Mouse (Mus musculus) urinary bladder, adult 2 months (tissue): ENCODE data around the gene Camk1d. TPM values are rescaled to one million over a fixed set of nuclear protein-coding genes. Genes with fewer than 3 reads are reported as not detected.
"Not testable (repeated sequence)": the region's sequence is repeated elsewhere in the genome, so short reads cannot be mapped to it uniquely, and the experiment has no call there.

Experiments
- DNase-seq: peaks from one replicate; pipeline ENCODE4 v3.0.0; 2022; ENCODE audit warnings: low spot score
- polyA plus RNA-seq: library from polyadenylated mRNA; depleted of rRNA; stranded (reverse); fragments of >200 nt; gene quantifications from 2 replicates; pipeline ENCODE4 v1.2.3, GENCODE M21; 2012

The Camk1d gene
- polyA plus RNA-seq, 1 experiment: 6.2 TPM

DNA sequence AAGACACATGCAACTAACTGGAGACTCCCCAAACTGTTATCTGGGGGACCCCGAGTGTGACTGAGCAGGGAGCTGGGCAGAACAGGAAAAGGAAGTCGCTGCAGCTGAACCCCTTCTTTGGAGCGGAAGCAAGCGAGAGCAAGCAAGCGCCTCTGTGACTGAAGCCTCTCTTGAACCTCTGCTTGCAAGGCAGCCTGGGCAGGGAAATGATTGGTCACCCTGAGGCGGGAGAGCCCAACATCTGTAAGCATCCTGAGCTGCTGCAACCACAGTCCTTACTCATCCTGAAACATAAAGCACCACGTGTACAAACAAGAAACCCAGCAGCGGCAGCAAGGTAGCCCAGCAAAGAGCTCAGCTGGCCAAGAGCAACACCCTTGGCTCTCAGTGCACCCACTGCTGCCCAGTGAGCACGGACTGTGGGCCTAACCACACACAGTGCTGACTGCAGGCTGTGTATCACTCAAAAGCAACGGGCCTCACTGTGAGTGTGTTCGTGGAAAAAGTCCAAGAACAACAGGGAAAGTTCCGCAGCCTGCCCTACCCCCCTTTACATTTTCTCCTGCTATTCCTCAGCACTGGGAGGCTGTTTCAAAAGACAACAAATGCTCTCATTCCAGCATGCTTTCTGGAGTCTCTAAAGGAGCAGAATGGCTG lies 100.5 kb downstream of the Camk1d start:
- no peak for DNase-seq

DNA sequence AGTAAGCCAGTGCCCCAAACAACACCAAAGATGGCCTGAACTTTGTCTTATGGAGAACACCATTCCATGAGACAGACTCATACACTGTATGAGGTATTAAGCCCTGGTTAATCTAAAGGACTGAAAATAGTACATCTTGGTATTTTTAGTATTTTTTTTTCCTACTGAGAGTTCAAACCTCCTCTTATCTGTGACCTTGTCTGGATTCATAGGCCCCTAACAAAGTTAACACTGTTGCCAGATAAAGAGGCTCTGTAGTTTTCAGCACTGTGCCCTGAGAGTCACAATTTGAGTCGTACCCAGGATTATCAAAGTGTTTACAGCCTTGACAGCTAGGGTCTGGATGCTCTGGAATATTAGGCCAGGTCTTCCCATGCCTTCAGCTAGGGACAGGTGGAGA lies 102.7 kb downstream of the Camk1d start:
- no peak for DNase-seq

GRCm38 (mm10) chr2:5610521-5610920 lies 103.8 kb downstream of the Camk1d start:
- no peak for DNase-seq

DNA sequence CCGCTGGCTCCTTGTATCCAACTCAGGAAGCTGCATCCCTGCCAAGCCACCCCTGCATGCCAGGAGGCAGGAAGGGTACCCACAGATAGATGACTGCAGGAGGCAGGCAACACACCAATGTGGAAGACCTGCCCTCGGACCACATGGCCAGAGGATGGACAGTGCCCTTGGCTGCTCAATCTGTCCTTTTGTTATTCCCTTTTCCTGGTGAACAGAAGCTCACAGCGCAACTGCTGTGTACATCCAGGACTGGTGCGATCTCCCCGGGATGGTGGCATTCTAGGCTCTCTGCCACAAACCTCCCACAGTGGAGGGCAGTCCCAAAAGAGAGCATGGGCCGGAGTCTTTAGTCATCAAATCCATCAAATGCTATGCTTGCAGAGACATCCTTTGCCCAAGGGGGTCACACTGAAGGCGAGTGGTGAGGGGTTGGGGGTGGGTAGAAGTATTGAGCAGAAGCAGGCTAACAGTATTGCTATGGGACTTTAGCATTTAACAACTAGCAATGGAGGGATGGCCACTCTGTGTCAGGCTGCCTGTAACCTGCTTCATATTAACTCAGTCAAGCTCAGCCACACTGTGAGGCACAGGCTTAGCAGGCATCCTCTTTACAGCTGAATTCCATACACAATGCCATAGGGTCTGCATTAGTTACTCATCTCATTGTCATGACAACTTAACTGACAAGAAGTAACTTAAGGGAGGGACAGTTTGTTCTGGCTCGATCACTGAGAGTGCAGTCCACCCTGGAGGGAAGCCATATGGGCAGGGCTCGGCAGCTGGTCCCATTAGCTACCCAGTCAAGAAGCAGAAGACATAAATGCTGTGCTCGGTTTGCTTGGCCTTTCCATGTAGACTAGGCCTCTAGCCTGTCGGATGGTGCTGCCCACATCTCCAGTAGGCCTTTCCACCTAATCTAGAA lies 106.1 kb downstream of the Camk1d start:
- no peak for DNase-seq

- DNase-seq: no peak
Observed at GRCm38 (mm10) chr2:5605849-5606248, 108.5 kb downstream of the Camk1d start.

DNA sequence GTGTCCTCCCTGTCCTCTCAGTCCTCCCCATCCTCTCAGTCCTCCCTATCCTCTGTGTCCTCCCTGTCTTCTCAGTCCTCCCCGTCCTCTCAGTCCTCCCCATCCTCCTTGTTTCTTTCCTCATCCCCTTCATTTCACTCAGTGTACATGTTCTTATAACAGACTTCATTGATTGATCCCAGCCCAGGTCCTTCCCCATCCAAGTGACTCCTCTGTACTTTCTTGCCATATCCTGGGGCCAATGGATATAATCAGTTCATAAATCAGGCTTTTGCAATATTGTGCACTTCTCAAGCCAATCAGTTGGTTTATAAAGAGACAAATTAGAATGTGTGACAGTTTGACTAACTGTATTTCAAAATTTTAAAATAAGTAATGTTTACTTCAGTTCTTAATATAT lies 112.3 kb downstream of the Camk1d start:
- DNase-seq: no peak

DNA sequence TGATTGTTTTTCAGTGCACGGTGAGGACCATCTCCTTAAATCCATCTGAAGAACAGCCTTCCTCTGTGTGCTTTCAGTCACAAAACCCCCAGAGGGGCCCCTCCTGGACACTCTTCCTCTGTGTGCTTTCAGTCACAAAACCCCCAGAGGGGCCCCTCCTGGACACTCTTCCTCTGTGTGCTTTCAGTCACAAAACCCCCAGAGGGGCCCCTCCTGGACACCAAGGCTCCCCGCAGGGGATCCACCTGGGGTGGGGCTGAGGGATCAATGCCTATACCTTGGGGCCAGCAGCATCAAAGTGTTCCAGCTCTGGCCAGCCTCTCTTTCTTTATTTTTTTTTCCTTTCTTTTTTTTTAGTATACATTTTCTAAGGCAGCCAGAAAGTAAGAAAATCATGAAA lies 113.1 kb downstream of the Camk1d start:
- not testable (repeated sequence) for DNase-seq

- no peak for DNase-seq
Observed at GRCm38 (mm10) chr2:5600183-5600962, 113.9 kb downstream of the Camk1d start.

DNA sequence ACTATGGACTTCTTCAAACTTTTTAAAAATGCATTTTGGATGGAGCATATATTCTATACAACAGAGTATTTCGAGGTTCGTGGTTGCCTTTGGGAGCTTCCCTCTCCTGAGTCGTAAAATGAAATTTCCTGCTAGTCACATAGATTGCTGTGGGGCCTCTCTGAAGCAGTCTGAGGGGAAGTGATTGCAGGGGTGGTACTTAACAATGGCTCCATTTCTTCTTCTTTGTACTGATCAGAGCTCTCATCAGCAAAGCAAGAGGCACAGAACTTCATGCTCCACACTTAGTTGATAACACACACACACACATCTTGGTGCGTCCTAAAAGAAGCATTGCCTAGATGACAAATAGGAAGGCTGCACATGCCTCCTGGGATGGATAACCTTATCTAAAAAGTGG lies 114.6 kb downstream of the Camk1d start:
- no peak for DNase-seq

DNA sequence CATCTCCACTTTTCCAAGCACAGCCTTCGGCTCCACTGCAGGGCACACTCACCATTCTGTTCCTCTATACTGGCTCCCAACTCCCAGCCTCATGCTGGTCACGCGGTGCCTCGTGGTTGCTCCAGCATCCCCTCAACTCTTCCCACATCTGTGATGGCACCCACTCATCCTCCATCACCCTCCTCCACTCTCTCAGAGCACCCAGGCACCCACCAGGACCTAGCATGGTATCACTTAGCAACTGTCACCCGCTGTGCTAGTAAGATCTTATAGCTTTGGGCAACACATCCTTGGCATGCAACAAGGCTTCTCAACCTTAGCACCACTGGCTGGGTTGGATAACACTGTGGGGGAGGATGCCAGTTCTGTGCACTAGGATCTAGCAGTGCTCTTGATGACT lies 115.8 kb downstream of the Camk1d start:
- no peak for DNase-seq

GRCm38 (mm10) chr2:5596882-5597281 lies 117.4 kb downstream of the Camk1d start:
- no peak for DNase-seq

DNA sequence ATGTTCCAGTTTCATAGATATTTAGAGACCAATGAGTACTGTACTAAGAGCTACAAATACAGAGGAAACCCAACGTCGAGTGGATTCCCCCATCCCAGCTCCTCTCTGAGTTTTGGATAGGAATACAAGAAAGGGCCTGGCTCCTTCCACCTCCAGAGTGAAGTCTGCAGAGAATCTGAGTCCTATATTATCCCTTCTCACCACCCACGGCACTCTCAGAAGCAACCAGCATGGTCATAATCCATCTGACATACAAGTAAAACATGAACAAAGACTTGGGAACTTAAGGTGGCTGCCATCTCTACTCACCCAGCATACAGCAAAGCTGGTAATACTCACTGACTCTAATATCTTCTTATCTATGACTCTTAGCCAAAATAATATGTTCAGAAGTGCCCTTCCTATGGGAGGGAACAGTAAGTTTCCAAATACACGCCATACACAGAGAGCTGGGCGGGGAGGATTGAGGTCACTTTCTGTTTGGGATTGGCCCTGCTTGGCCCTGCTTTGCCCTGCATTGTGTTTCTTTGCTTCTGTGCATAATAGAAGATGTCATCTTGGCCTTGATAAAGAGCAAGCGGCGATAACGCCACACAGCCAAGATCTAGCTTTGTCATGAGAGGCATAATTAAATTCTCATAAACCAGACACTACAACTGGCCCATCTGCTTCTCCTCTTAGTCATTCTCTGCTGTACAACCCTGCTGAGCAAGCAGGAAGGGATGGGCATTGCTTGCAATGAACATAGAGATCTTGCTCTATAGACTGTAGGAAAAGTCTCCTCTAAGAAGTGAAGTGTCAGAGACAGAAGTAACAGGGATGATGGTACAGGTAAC lies 118.7 kb downstream of the Camk1d start:
- DNase-seq: no peak

DNA sequence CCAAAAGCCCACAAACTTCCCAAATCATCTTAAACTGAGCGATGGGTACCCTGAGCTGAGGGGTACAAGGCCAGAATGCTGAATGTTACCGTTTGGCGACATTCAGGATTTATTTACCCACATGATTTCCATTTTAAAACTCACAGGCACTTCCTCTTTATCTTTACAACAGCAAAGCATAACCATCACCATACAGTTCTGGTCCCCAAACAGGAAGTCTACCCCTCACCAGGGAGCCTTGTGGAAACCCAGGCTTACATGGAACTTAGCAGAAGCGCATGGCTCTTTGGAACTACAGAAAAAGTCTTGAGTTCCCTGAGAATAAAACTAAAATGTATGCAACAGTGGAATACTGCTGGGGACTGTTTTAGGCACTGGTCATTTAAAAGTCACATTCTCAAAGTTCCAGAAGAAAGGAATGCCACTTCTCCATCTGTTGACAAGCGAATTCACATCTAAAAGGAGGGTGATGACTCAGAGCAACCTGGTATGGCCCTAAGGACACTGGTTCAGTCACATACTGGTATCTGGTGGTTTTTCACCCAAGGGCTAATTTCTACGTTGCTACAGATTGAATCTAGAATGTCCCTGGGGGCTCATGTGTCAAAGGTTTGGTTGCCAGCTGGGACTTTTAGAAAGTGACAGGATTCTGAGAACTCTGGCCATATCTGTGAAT lies 121.7 kb downstream of the Camk1d start:
- no peak for DNase-seq

DNA sequence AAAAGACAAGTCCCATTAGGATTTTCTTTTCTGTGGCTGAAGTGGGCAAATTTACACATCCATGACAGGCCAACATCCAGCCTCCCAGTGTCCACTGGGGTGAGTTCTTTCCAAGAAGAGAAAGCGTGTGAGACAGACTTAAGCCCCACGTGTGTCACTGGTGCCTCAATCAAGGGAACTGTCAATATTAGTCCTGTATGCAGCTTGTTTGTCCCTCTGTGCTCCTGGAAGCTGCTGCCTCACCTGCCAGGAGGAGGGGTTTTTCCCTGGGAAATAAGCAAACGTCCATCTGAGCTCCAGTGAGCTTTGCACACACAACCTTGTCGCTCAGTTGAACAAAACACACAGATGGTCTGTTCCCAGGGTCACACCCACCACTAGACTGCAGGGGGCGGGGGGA lies 124.2 kb downstream of the Camk1d start:
- DNase-seq: no peak

- DNase-seq: no peak
Observed at GRCm38 (mm10) chr2:5589163-5589562, 125.2 kb downstream of the Camk1d start.

DNA sequence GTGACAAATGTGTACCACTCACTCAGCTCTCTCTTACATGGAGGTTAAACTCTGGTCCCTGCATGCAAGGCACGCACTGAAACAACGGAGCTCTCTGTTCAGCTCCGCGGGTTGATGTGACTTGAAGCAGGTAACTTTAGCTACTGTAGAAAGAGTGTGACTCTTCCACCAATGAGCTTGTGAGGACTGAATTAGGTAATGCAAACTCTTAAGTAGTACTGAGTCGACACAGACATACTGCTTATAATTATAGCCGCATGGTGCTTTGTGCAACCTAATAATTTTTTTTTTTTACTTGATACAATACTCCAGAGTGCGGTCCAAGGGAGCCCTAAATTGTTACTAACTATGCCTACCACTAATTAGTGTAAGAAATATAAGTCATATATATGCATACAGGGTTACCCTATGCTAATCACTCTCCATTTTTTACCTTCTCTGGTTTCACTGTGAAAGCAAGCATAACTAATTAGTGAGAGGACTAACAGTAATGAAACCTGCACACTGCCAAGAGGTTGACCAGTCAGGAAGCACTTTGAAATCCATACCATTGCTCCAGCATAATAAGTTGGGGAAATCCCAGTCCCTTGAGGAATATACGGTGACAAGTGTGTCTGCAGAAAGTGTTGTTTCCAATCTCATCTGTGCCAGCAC lies 125.9 kb downstream of the Camk1d start:
- no peak for DNase-seq

- no peak for DNase-seq
Observed at GRCm38 (mm10) chr2:5584318-5585027, 129.8 kb downstream of the Camk1d start.

- no peak for DNase-seq
Observed at GRCm38 (mm10) chr2:5579391-5579790, 134.9 kb downstream of the Camk1d start.

DNA sequence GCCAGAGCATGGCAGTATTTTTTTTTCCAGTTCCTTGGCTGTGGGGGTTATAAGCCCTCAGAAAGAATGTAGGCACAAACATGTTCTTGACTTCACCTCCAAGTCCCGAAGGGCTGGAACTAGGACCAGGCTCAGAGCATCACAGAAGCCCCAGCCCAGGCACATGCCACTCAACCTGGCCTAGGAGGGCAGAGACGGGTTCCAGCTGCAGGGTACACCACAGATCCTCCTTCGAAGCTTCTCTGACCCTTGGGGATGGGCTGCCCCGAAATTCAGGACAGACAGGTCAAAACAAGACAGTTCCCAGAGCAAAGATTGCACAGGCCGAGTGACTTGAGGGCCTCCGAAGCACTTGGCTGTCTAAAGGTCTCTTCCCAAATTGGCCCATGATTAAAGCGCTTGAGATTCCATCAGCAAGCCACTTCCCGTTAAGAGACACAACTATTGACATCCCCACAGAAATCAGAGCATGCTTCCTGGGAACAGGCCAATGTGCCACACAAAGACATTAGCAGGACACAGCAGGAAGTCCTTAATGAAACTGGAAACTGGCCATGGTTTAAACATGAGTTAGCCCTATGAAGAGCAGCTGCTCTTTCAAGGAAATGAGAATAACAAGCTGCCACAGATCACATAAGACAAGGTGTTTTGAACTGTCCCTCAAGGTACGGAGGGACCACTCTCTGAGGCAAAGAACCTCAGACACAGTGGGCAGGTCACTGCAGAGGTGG lies 136.8 kb downstream of the Camk1d start:
- DNase-seq: no peak
